Mouse (Mus musculus) testis, adult 2 months (tissue): ENCODE measurements around the gene Asic2. TPM values are rescaled to one million over a fixed set of nuclear protein-coding genes. Genes with fewer than 3 reads are reported as not detected.
A peak's percentile ranks its signal among the peaks of the same experiment; 100 is the strongest.
"Not testable (repeated sequence)": the region's sequence is repeated elsewhere in the genome, so short reads cannot be mapped to it uniquely, and the experiment has no call there.

Experiments
- H3K27ac ChIP-seq: fragments of 200-500 bp; 2 replicates; pipeline ENCODE4 v1.5.1; 2012; ENCODE audit warnings: low read depth, low read length; ENCODE audit not compliant: control insufficient read depth, insufficient read depth
- H3K27me3 ChIP-seq: fragments of 200-500 bp; 2 replicates; pipeline ENCODE4 v1.6.1; 2012; ENCODE audit warnings: mild to moderate bottlenecking, low read length, moderate library complexity; ENCODE audit not compliant: control insufficient read depth, insufficient read depth
- H3K36me3 ChIP-seq: fragments of 200-500 bp; 2 replicates; pipeline ENCODE4 v1.6.1; 2012; ENCODE audit warnings: mild to moderate bottlenecking, low read length; ENCODE audit not compliant: control insufficient read depth, insufficient read depth
- H3K4me1 ChIP-seq: fragments of 200-500 bp; 2 replicates; pipeline ENCODE4 v1.6.1; 2012; ENCODE audit warnings: low read length; ENCODE audit not compliant: control insufficient read depth, insufficient read depth
- H3K4me3 ChIP-seq: fragments of 200-500 bp; 2 replicates; pipeline ENCODE4 v1.5.1; 2012; ENCODE audit warnings: low read depth, mild to moderate bottlenecking, low read length, moderate library complexity, mixed read lengths; ENCODE audit not compliant: control insufficient read depth
- CTCF ChIP-seq: fragments of 200-500 bp; IDR thresholded peaks from 2 replicates; pipeline ENCODE4 v1.5.1; 2012; ENCODE audit warnings: low read depth, mild to moderate bottlenecking, inconsistent platforms, low read length, moderate library complexity; ENCODE audit not compliant: control insufficient read depth, insufficient read depth, insufficient replicate concordance
- POLR2A ChIP-seq: fragments of 200-500 bp; IDR thresholded peaks from 2 replicates; pipeline ENCODE4 v1.6.1; 2012; ENCODE audit warnings: low read depth, mild to moderate bottlenecking, inconsistent platforms, low read length, moderate library complexity; ENCODE audit not compliant: control insufficient read depth
- polyA plus RNA-seq: library from polyadenylated mRNA; depleted of rRNA; stranded (reverse); fragments of >200 nt; gene quantifications from 2 replicates; pipeline ENCODE4 v1.2.3, GENCODE M21; 2012

Asic2 gene
- polyA plus RNA-seq, 1 experiment, result 0.41 TPM

DNA sequence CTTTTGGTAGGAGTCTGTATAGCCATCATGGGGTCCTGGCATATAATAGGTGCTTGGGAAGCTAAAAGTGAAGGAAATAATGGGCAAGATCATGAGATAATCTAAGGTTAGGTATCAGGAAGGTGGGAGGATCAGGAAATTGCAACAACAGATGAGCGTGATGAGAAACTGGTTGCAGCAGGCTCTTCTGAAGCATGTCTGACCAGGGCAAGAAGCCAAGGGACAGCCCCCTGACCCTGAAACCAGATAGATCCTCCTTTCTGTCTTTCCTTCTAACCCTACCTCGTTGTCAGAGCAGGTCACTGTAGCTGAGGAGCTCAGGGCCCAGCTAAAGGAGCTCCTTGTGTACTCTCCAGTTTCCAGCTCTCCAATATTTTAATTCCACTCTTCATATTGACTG is 704.5 kb downstream of the Asic2 start:
- TF ChIP-seq CTCF (no peak), POLR2A (no peak)
- Histone ChIP-seq H3K4me1 (no peaks in the 10 kb centered on the region), H3K36me3 (no peaks in the 10 kb centered on the region), H3K27me3 (no peaks in the 10 kb centered on the region), H3K4me3 (no peak overlapping the region), H3K27ac (no peak overlapping the region)

GRCm38 (mm10) chr11:81263193-81263592 is 705.1 kb downstream of the Asic2 start:
- Histone ChIP-seq H3K27me3 (no peaks in the 10 kb centered on the region), H3K4me1 (no peaks in the 10 kb centered on the region), H3K4me3 (no peak overlapping the region), H3K27ac (no peak overlapping the region), H3K36me3 (no peaks in the 10 kb centered on the region)
- no peak for TF ChIP-seq CTCF

GRCm38 (mm10) chr11:81261259-81261658 is 707.0 kb downstream of the Asic2 start:
- Histone ChIP-seq H3K4me1 (no peaks in the 10 kb centered on the region), H3K27me3 (no peaks in the 10 kb centered on the region), H3K27ac (no peak overlapping the region), H3K36me3 (no peaks in the 10 kb centered on the region), H3K4me3 (no peak overlapping the region)
- TF ChIP-seq POLR2A, result no peak
- no peak for TF ChIP-seq CTCF

GRCm38 (mm10) chr11:81241183-81241582 is 727.1 kb downstream of the Asic2 start:
- H3K36me3 ChIP-seq, H3K4me1 ChIP-seq, H3K27me3 ChIP-seq: not testable (repeated sequence)
- H3K4me3 ChIP-seq, result peak overlapping the region; percentile 81
- TF ChIP-seq POLR2A, result peak; percentile 68
- H3K27ac ChIP-seq, result peak overlapping the region; percentile 39; the same call in 1 of the 2 replicates

DNA sequence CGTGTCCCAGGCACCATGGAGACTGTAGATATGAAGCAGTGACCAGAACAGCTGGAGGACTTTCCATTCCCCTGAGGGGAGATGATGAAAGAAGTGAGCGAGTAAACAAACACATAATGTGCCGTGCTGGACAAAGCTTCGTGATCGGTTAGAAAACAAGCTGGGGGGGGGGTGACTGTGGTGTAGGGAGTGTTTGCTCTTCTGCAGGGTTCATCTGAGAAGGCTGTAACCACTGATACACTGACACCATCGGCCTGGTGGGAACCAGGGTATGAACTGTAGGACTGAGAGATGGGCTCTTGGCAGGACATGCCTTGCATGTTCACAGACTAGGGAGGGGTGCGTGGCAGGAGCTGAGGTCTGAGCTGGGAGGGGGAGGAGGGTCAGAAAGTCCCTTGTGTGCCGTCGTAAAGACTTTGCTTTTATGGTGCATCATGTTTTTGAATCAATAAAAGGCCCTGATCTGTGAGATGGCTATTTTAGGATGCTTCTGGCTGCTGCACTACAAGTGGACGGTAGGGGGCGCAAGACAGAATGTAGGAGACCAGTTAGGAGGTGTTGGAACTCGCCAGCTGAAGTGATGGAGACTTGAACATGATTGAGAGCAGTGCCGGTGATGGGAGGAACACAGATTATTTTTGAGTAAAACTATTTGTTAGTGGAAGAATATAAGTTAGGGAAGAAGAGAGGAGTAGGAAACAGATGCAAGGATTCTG is 728.1 kb downstream of the Asic2 start:
- Histone ChIP-seq H3K36me3 (no peaks in the 10 kb centered on the region), H3K27ac (no peak overlapping the region), H3K4me3 (no peak overlapping the region), H3K4me1 (peaks cover 4% of the 10 kb centered on the region), H3K27me3 (no peaks in the 10 kb centered on the region)
- TF ChIP-seq POLR2A (no peak), CTCF (peak; percentile 70; the same call in 1 of the 2 replicates)

- H3K36me3 ChIP-seq, result no peaks in the 10 kb centered on the region
- H3K27ac ChIP-seq, result no peak overlapping the region
- H3K27me3 ChIP-seq, result no peaks in the 10 kb centered on the region
- no peak for TF ChIP-seq CTCF
- no peak for TF ChIP-seq POLR2A
- peaks cover 4% of the 10 kb centered on the region for H3K4me1 ChIP-seq
- no peak overlapping the region for H3K4me3 ChIP-seq
Observed at GRCm38 (mm10) chr11:81239091-81239490, 729.2 kb downstream of the Asic2 start.

DNA sequence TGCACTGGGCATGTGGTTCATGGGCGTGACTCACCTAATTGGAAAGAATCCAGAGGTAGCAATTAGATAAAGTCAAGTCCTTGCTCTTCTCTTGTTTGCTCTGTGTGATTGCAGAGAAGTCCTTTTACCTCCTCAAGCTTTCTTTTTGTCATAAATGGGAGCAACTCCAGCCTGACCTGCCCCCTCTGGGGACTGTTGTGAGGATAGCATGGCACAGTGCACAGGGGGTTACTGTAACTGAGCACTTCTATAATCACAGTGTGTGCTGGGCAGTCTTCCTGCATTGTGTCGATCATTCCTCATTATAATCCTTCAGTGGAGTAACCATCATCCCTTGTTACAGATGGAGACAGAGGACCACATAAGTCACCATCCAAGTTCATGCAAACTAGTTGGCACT is 732.2 kb downstream of the Asic2 start:
- Histone ChIP-seq H3K36me3 (no peaks in the 10 kb centered on the region), H3K4me1 (peaks cover 2% of the 10 kb centered on the region), H3K27me3 (no peaks in the 10 kb centered on the region), H3K27ac (no peak overlapping the region), H3K4me3 (no peak overlapping the region)
- no peak for TF ChIP-seq CTCF
- no peak for TF ChIP-seq POLR2A

DNA sequence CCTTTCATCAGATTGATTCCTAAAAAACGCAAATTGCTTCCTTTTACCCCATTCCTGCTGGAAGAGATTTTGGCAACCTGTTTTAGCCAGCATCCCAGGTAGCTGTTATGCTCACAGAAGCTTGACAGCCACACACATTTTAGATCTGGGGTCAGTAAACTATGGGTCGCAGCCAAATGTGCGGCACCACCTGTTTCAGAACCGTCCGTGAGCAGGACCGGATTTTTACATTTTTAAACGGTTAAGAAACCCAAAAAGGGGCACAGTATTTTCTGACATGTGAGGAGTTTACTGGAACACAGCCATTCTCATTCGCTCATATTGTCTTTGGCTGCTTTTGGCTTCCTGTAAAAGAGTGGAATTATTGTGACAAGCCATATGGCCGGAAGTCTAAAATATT is 744.9 kb downstream of the Asic2 start:
- TF ChIP-seq CTCF (no peak), POLR2A (no peak)
- Histone ChIP-seq H3K36me3 (no peaks in the 10 kb centered on the region), H3K27ac (no peak overlapping the region), H3K27me3 (no peaks in the 10 kb centered on the region), H3K4me3 (no peak overlapping the region), H3K4me1 (no peaks in the 10 kb centered on the region)
